Mouse (Mus musculus): ENCODE results near the gene Myo10.

Gene Myo10

DNA sequence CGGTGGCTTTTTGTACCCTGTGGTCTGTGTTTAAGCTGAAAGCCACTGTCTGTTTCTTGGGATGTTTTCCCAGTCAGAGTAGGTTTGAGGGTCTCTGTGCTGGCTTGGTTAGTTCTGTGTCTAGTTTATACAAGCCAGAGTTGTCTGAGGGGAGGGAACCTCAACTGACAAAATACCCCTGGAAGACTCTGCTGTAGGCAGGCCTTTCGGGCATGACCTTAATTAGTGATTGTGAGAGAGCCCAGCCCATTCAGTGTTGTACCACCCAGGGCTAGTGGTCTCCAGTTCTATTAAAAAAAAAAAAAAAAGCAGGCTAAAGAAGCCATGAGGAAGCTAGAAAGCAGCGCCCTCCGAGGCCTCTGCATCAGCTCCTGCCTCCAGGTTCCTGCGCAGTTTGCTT is 30.0 kb downstream of the Myo10 start:
- no peak for DNase-seq (ENCODE audit: low spot score)

GRCm38 (mm10) chr15:25652933-25653332 is 30.6 kb downstream of the Myo10 start:
- DNase-seq (ENCODE audit: low spot score) = no peak

DNA sequence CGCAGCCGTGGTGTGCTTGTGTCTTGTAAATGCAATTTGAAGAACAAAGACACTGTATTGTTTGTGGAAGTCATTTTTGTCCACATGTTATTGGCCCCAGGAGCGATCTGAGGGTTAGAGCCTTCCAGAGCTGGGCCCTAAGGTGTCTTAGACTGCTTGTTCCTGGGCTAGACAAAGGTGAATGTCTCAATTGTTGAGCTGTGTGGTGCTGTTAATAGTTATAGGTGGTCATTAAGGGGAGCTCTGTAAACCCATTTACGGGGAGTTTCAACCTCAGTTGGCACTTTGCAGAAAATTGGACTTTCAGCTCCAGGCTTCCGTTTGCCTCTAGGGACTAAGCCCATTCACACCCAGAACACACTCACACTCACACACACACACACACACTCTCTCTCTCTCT is 31.4 kb downstream of the Myo10 start:
- no peak for DNase-seq (ENCODE audit: low spot score)

DNA sequence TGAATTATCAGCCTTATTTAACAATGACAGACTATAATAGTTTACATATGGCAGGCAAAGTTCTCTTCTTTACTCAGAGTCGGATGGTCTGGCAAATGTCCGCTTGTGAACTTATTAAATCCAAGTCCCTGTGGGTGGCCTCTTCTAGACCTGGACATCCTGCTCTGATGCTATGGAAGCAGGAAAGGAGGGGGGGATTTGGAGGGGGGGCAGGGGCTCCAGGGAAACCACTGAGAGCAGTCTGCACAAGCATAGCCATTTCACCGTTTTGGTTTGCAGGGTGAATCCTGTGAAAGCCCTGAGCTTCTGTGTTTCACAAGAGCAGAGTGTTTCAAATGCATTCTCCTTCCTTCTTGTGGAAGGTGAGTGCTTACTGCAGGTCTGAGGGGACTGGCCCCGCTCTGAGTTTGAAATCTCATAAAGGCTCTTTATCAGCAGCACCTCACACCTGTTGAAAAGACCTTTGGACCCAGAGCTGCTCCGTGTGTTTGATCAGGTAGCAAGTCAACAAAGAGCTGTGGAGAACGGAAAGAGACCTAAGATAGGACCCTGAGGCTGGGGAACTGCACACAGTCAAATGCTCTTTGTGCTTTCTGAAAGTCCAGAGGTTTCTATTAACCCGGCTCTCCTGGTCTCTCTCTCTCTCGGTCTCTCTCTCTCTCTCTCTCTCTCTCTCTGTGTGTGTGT is 40.7 kb downstream of the Myo10 start:
- DNase-seq (ENCODE audit: low spot score) = no peak

DNA sequence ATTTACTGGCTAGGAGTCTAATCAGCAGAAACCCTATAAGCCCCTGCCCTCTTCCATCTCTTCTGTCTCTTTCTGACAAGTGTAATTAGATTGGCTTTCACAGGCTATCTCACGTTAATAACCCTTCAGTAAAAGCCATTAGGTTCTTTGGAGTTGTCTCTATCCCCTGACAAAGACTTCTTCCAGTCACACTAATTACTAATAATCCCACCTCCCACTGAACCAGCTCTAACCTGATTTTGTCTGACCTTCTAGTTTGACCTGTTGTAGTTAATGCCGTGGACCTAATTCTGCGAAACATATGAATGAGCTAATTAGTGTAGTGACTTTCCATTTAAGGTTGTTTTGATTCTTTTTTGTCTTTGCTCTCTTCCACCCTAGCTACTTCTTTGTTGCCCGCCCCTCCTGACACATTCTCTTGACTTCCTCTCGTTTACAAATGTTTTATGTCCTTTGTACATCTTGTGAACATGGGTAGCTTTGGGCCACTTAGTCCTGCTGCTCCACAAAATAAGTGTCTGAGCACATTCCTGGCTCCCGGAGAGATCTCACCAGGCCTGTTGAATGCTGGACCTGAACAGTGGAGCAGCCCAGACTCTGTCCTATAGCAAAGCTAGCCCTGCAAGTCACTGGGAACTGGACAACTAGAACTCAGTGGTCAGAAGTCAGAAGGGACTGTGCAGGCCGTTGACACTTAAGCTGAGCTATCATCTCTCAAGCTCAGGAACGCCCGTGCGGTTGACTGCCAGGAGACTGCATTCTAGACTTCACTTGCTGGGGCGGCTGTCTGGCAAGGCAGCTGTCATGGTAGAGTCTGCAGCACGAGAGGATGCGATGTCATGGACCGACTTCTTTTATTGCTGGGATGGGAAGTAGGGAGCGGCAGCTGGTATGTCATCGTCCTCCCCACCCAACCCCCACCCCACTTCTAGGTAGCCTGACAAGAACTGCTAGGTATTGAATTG is 47.2 kb downstream of the Myo10 start:
- DNase-seq (ENCODE audit: low spot score) = no peak

DNA sequence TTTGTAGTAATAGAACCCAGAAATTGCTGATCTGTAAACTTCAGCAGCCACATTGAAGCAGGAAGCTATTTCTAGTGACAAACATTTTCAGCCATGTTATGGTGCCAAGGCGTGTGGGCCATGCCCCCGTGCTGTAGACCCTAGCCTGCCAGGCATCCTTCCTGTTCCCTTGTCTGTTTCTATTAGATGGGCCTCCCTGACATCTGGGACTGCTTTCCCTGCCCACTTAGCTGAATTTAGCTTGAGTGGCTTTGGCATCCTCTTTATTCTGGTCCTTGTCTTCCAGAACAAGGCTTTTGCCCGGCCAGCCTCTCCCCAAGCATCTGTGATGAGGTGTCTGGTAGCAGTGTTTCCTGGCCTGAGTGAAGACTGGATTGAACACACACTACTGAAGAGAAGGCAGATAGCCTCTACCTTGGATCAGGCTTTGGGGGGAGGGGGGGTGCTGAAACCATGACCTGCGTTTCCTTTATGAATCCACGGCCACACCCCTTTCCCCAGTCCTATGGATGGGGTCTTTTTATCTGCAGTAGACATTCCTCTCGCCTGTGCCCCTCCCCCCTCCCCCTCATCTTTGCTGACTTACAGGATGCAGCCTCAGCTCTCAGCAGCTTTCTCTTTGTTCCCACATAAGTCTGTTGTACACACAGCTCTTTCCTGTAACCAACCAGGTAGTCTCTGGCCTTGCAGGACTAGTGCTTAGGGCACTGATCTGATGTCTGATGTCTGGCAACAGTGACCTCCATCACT is 51.1 kb downstream of the Myo10 start:
- DNase-seq (ENCODE audit: low spot score) = no peak

- no peak for DNase-seq (ENCODE audit: low spot score)
Observed at GRCm38 (mm10) chr15:25674099-25674931, 52.0 kb downstream of the Myo10 start.

GRCm38 (mm10) chr15:25674932-25675250 is 52.6 kb downstream of the Myo10 start:
- no peak for DNase-seq (ENCODE audit: low spot score)

GRCm38 (mm10) chr15:25675359-25675758 is 53.0 kb downstream of the Myo10 start:
- no peak for DNase-seq (ENCODE audit: low spot score)

DNA sequence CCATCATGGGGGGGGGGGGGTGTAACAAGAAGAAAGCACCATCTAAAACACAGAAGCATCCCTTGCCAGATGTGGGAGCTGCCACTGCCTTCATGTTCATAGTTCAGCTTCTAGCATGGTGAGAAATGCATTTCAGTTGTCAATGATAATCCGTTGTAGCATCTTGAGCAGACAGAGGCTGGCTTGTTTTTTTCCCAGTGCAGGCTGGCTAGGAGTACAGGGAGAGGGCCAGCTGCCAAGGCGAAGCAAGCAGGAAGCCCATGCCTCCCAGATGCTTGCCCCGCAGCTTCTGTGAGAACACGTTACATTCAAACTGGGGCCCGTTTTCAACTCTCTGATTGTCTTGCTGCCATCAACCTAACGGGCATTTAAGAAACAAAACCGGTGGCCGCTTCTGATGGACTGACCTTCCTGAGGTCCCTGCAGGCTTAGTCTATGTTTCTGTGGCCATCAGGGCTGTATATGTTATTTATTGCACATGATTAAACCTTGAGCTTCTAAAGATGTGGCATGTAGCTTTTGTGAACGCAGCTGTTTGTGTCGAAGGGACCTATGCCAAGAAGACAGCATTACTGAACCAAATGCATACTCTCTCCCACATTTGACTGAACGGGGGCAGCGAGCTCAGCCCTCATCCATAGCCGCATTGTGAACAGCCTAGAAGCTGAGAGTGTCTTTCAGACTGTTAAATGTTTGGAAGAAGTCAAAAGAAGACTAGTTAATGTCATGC is 53.9 kb downstream of the Myo10 start:
- no peak for DNase-seq (ENCODE audit: low spot score)

DNA sequence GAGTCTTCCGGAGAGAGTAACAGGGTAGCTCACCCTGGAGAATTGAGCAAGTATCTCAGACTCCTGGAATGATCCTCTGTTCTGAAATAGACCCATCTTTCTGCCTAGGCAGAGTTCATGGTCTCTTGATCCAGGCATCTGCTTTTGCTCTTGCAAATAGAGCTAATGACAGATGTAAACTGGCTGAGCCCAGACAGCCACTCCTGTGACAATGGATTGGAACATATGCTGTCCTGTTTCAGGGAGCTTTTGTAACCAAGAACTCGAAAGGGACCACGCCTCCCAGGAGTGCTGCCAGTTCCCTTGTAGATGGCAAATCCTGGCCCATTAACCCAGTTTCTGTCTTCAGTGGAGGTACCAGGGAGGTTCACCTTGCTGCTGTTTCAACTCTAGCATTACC is 56.8 kb downstream of the Myo10 start:
- no peak for DNase-seq (ENCODE audit: low spot score)

DNA sequence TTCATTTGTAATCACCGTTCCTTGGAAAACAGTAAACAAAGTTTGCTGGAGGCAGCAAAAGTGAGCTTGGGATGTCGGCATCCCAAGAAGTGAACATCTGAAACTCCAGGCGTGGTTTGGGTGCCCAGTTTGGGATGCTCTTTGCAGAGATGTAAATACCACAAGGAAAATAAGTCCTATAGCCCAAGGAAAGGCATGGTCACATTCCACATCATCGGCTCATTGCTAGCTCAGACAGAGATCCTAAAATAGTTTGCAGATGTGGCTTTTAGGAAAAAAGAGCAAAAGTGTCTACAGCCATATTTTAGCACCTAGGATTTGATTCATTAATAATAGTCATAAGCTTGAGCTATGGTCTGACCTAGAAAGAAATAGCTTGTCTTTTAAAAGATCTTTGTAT is 57.3 kb downstream of the Myo10 start:
- DNase-seq (ENCODE audit: low spot score) = no peak

DNA sequence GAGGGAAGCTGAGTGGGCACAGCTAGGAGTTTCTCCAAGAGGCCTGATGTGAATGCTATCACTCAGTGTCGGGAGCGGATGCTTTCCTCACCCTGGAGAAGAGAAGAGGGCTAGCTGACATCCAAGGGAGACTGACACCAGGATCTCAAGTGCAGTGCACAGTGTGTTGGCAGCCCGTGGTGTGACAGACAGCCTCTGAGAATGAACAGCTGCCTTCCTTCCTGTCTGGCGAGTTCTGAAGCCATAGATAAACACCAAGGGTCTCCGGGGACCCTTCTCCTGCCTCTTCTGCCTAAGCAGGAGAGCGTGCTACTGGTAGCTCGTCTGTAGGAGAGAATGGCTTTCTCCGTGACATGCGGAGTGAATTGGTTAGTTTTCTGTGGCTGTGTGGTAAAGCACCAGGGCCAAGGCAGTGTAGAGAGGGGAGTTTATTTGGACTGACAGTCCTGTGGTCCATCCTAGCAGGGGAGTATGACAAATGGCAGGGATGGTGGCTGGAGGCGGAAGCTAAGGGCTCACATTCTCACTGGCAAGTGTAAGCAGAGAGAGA is 58.0 kb downstream of the Myo10 start:
- no peak for DNase-seq (ENCODE audit: low spot score)

- no peak for DNase-seq (ENCODE audit: low spot score)
Observed at GRCm38 (mm10) chr15:25682953-25683507, 60.7 kb downstream of the Myo10 start.

- no peak for DNase-seq (ENCODE audit: low spot score)
Observed at GRCm38 (mm10) chr15:25685186-25685585, 62.9 kb downstream of the Myo10 start.

DNA sequence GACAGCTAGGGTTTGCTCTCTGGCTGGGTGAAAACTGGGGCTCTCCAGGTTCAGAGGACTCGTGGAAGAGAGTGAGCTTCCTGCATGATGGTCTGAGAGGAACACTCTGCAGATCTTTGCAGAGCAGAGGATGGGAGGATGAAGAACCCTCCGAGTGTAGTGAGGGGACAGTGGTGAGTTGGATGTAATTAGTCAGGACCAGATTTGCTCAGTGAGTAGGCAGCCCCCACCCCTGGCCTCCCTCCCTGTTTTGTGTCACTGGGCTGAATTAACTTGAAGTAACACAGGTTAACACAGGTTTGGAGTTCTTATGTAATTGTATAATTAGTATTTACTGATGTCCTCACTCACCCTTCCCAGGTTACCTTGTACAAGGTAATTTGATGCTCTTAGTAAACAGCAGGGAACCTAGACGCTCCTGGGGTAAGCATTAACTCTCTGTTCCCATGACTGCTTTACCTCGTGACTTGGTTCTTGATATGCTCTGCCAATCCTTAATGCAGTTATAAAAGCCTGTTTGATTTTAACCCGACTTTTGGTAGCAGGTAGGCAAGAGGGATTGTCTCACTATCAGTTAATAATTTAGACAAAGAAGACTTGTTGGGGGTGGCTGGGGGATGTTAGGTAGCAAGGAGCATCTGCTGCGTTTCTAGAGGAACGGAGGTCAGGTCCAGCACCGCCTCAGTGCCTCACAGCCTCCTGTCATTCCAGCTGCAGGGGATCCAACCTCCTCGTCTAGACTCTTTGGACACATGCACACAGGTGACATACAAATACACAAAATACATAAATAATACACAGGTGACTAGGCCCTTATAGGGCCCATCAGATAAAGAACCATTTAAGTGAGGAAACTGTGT is 66.3 kb downstream of the Myo10 start:
- DNase-seq (ENCODE audit: low spot score) = no peak

DNA sequence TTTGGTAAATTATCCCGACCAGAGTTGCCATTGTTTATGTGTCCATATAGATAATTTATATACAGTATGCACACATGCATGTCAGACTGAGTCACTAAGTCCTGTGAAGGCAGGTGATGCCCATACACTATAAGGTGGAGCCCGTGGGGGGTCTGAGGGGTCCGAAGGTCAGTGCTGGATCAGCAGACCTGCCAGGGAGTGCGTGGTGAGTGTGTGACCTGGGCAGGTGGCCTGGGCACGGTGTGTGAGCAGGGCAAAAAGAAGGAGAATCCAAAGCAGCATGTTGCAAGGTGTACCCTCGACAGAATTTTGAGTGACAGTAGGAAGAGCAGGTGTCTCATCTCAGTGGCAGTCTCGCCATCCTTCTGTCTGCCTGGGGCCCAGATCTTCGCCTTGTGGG is 67.2 kb downstream of the Myo10 start:
- no peak for DNase-seq (ENCODE audit: low spot score)

DNA sequence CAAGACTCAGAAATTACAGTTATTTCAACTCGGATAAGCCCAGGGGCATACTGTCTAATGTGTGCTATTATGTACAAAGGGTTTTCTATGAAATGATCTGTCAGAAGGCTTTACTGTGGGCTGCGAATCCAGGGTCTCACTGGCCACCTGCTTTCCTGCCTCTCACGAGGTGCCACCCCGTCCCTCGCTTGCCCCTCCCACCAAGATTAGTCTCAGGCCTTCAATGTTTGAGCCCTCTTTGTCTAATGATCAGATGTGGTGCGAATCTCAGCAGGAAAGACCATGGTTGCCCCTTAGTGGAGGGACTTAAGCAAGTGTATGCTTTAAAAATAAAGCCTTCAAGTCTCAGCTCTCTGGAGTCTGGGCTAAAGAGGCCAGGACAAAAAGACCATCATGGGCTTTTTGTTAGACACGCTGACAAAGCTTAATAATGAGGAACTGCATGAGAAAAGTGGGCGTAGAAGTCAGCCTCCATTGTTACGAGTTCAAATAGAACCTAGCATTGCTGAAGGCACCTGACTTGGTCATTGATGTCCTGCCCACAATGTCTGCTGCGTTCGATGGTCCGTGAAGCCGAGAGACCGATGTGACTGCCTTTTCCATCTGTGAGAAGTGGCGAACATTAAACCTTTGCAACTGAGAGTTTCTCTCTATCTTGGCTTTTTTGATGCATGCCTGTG is 67.9 kb downstream of the Myo10 start:
- no peak for DNase-seq (ENCODE audit: low spot score)

- no peak for DNase-seq (ENCODE audit: low spot score)
Observed at GRCm38 (mm10) chr15:25690746-25691105, 68.4 kb downstream of the Myo10 start.
